Mouse (Mus musculus): ENCODE measurements at regions not wholly inside any gene's neighbourhood (a gene's known extent, or its start where the extent isn't known, plus 50 kb on each side); places are given as distances from the start of the nearest gene placed in this dataset.

GRCm38 (mm10) chr7:69585131-69585530, 781.4 kb downstream of the Nr2f2 start:
- peak; percentile 13 for DNase-seq (ENCODE audit: low spot score)

GRCm38 (mm10) chr7:69584516-69584915, 782.0 kb downstream of the Nr2f2 start:
- ATAC-seq = no peak
- Histone ChIP-seq H3K27ac (ENCODE audit: low read depth, low read length) (no peak overlapping the region), H3K4me1 (ENCODE audit: control insufficient read depth, insufficient read depth, low read length) (no peaks in the 10 kb centered on the region), H3K36me3 (ENCODE audit: control insufficient read depth, insufficient read depth, low read length) (no peaks in the 10 kb centered on the region), H3K9ac (ENCODE audit: low read length) (no peak overlapping the region), H3K4me2 (ENCODE audit: low read length) (no peak overlapping the region), H3K27me3 (replicated peaks; ENCODE audit: control insufficient read depth, insufficient read depth, low read length) (no peaks in the 10 kb centered on the region), H3K4me3 (ENCODE audit: low read depth, low read length) (no peak overlapping the region), H3K9me3 (replicated peaks; ENCODE audit: control insufficient read depth, low read length) (no peaks in the 10 kb centered on the region)
- no peak for DNase-seq (ENCODE audit: low spot score)
- 63% methylated on average over 2 of the region's 2 CpGs for WGBS

More at GRCm38 (mm10) chr7:69585131-69585530, 781.4 kb downstream of the Nr2f2 start:
- no peak overlapping the region for H3K4me2 ChIP-seq (ENCODE audit: low read length)
- no peaks in the 10 kb centered on the region for H3K27me3 ChIP-seq (replicated peaks; ENCODE audit: control insufficient read depth, insufficient read depth, low read length)
- no peak overlapping the region for H3K27ac ChIP-seq (ENCODE audit: low read depth, low read length)
- WGBS = 59% methylated on average over 4 of the region's 4 CpGs
- no peak overlapping the region for H3K9ac ChIP-seq (ENCODE audit: low read length)
- H3K9me3 ChIP-seq (replicated peaks; ENCODE audit: control insufficient read depth, low read length) = no peaks in the 10 kb centered on the region
- H3K4me3 ChIP-seq (ENCODE audit: low read depth, low read length) = no peak overlapping the region
- H3K4me1 ChIP-seq (ENCODE audit: control insufficient read depth, insufficient read depth, low read length) = no peaks in the 10 kb centered on the region
- no peak for ATAC-seq
- no peaks in the 10 kb centered on the region for H3K36me3 ChIP-seq (ENCODE audit: control insufficient read depth, insufficient read depth, low read length)

- Histone ChIP-seq H3K27me3 (replicated peaks; ENCODE audit: control insufficient read depth, insufficient read depth, low read length) (no peaks in the 10 kb centered on the region), H3K4me3 (ENCODE audit: low read depth, low read length) (no peak overlapping the region), H3K9me3 (replicated peaks; ENCODE audit: control insufficient read depth, low read length) (no peaks in the 10 kb centered on the region), H3K9ac (ENCODE audit: low read length) (no peak overlapping the region), H3K36me3 (ENCODE audit: control insufficient read depth, insufficient read depth, low read length) (no peaks in the 10 kb centered on the region), H3K4me2 (ENCODE audit: low read length) (no peak overlapping the region), H3K4me1 (ENCODE audit: control insufficient read depth, insufficient read depth, low read length) (no peaks in the 10 kb centered on the region), H3K27ac (ENCODE audit: low read depth, low read length) (no peak overlapping the region)
- DNase-seq (ENCODE audit: low spot score) = no peak
- 44% methylated on average over 1 of the region's 1 CpGs for WGBS
- no peak for ATAC-seq
Observed at GRCm38 (mm10) chr7:69583901-69584300, 782.6 kb downstream of the Nr2f2 start.

GRCm38 (mm10) chr7:69581668-69582067, 784.9 kb downstream of the Nr2f2 start:
- no peaks in the 10 kb centered on the region for H3K4me1 ChIP-seq (ENCODE audit: control insufficient read depth, insufficient read depth, low read length)
- H3K27ac ChIP-seq (ENCODE audit: low read depth, low read length) = no peak overlapping the region
- no peak for DNase-seq (ENCODE audit: low spot score)
- H3K9me3 ChIP-seq (replicated peaks; ENCODE audit: control insufficient read depth, low read length) = no peaks in the 10 kb centered on the region
- H3K9ac ChIP-seq (ENCODE audit: low read length) = no peak overlapping the region
- no peak overlapping the region for H3K4me2 ChIP-seq (ENCODE audit: low read length)
- H3K4me3 ChIP-seq (ENCODE audit: low read depth, low read length) = no peak overlapping the region
- no peaks in the 10 kb centered on the region for H3K27me3 ChIP-seq (replicated peaks; ENCODE audit: control insufficient read depth, insufficient read depth, low read length)
- no peaks in the 10 kb centered on the region for H3K36me3 ChIP-seq (ENCODE audit: control insufficient read depth, insufficient read depth, low read length)
- ATAC-seq = no peak
- WGBS = 21% methylated on average over 6 of the region's 6 CpGs

GRCm38 (mm10) chr7:69578958-69579810, 787.4 kb downstream of the Nr2f2 start:
- no peaks in the 10 kb centered on the region for H3K9me3 ChIP-seq (replicated peaks; ENCODE audit: control insufficient read depth, low read length)
- no peaks in the 10 kb centered on the region for H3K4me1 ChIP-seq (ENCODE audit: control insufficient read depth, insufficient read depth, low read length)
- peak overlapping the region; percentile 23; the same call in 1 of the 2 replicates for H3K4me2 ChIP-seq (ENCODE audit: low read length)
- ATAC-seq (peak; percentile 82), DNase-seq (ENCODE audit: low spot score) (peak; percentile 83)
- H3K27ac ChIP-seq (ENCODE audit: low read depth, low read length) = peak overlapping the region; percentile 68
- no peak overlapping the region for H3K4me3 ChIP-seq (ENCODE audit: low read depth, low read length)
- H3K9ac ChIP-seq (ENCODE audit: low read length) = peak overlapping the region; percentile 13; the same call in 1 of the 2 replicates
- H3K36me3 ChIP-seq (ENCODE audit: control insufficient read depth, insufficient read depth, low read length) = no peaks in the 10 kb centered on the region
- WGBS = 5% methylated on average over 18 of the region's 18 CpGs
- no peaks in the 10 kb centered on the region for H3K27me3 ChIP-seq (replicated peaks; ENCODE audit: control insufficient read depth, insufficient read depth, low read length)

- no peak overlapping the region for H3K27ac ChIP-seq (ENCODE audit: low read depth, low read length)
- peak; percentile 28 for DNase-seq (ENCODE audit: low spot score)
- no peak overlapping the region for H3K4me3 ChIP-seq (ENCODE audit: low read depth, low read length)
- H3K27me3 ChIP-seq (replicated peaks; ENCODE audit: control insufficient read depth, insufficient read depth, low read length) = no peaks in the 10 kb centered on the region
- no peaks in the 10 kb centered on the region for H3K9me3 ChIP-seq (replicated peaks; ENCODE audit: control insufficient read depth, low read length)
- H3K9ac ChIP-seq (ENCODE audit: low read length) = no peak overlapping the region
- H3K4me2 ChIP-seq (ENCODE audit: low read length) = no peak overlapping the region
- no peaks in the 10 kb centered on the region for H3K36me3 ChIP-seq (ENCODE audit: control insufficient read depth, insufficient read depth, low read length)
- WGBS = 58% methylated on average over 6 of the region's 6 CpGs
- H3K4me1 ChIP-seq (ENCODE audit: control insufficient read depth, insufficient read depth, low read length) = 0 out of 2 replicates have a peak, but pooled peaks cover 2% of the 10 kb centered on the region
- ATAC-seq = no peak
Observed at GRCm38 (mm10) chr7:69577754-69578153, 788.8 kb downstream of the Nr2f2 start.

GRCm38 (mm10) chr7:69576596-69576995, 789.9 kb downstream of the Nr2f2 start:
- Histone ChIP-seq H3K36me3 (ENCODE audit: control insufficient read depth, insufficient read depth, low read length) (no peaks in the 10 kb centered on the region), H3K9me3 (replicated peaks; ENCODE audit: control insufficient read depth, low read length) (no peaks in the 10 kb centered on the region), H3K4me2 (ENCODE audit: low read length) (no peak overlapping the region), H3K27ac (ENCODE audit: low read depth, low read length) (no peak overlapping the region), H3K27me3 (replicated peaks; ENCODE audit: control insufficient read depth, insufficient read depth, low read length) (no peaks in the 10 kb centered on the region), H3K4me1 (ENCODE audit: control insufficient read depth, insufficient read depth, low read length) (peaks cover 6% of the 10 kb centered on the region; the same call in 1 of the 2 replicates), H3K9ac (ENCODE audit: low read length) (no peak overlapping the region), H3K4me3 (ENCODE audit: low read depth, low read length) (no peak overlapping the region)
- 89% methylated on average over 6 of the region's 6 CpGs for WGBS
- DNase-seq (ENCODE audit: low spot score) = no peak
- no peak for ATAC-seq

- peak; percentile 45 for DNase-seq (ENCODE audit: low spot score)
- Histone ChIP-seq H3K27ac (ENCODE audit: low read depth, low read length) (0 out of 2 replicates have a peak overlapping the region, but pooled peaks have one; percentile 41), H3K4me1 (ENCODE audit: control insufficient read depth, insufficient read depth, low read length) (peaks cover 6% of the 10 kb centered on the region; the same call in 1 of the 2 replicates), H3K4me2 (ENCODE audit: low read length) (no peak overlapping the region), H3K9ac (ENCODE audit: low read length) (no peak overlapping the region), H3K27me3 (replicated peaks; ENCODE audit: control insufficient read depth, insufficient read depth, low read length) (no peaks in the 10 kb centered on the region), H3K9me3 (replicated peaks; ENCODE audit: control insufficient read depth, low read length) (no peaks in the 10 kb centered on the region), H3K36me3 (ENCODE audit: control insufficient read depth, insufficient read depth, low read length) (no peaks in the 10 kb centered on the region), H3K4me3 (ENCODE audit: low read depth, low read length) (no peak overlapping the region)
- 43% methylated on average over 5 of the region's 5 CpGs for WGBS
- peak; percentile 30; the same call in 1 of the 2 replicates for ATAC-seq
Observed at GRCm38 (mm10) chr7:69573730-69574129, 792.8 kb downstream of the Nr2f2 start.

All from forebrain, embryonic 14.5 days (tissue).